Mouse (Mus musculus): ENCODE results near the gene Adamtsl4. TPM values are rescaled to one million over a fixed set of nuclear protein-coding genes. Genes with fewer than 3 reads are reported as not detected.
A peak's percentile ranks its signal among the peaks of the same experiment; 100 is the strongest.

Adamtsl4 gene
- polyA plus RNA-seq, 1 experiment: not detected

DNA sequence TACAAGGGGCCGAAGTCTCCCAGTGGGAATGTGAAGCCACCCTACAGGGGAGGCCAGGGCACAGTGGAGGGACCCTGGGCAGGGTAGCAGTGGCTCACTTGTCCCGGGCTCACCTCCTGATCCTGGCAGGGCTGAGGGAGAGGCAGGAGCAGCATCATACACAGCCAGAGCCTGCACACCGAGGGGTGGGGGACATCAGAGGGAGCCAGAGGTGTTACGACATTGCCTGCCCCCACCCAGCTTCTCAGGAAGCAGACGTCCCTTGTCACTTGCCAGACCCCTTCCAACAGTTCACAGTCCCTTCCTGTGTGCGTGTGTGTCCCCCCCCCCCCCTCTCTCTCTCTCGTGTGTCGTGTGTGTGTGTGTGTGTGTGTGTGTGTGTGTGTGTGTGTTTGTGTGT is 2.9 kb downstream of the Adamtsl4 start:
- TF ChIP-seq POLR2A (IDR thresholded peaks at IDR 0.05; ENCODE audit: insufficient read depth, low read depth, low read length) (no peak), CTCF (IDR thresholded peaks at IDR 0.05; ENCODE audit: insufficient read depth, low read depth, low read length) (no peak)
- WGBS: 83% methylated on average over 6 of the region's 8 CpGs
- H3K4me3 ChIP-seq (ENCODE audit: insufficient read depth, low read depth, low read length): no peak overlapping the region

GRCm38 (mm10) chr3:95682878-95683277 is 4.8 kb downstream of the Adamtsl4 start:
- WGBS: 72% methylated on average over 5 of the region's 5 CpGs
- Histone ChIP-seq H3K4me1 (ENCODE audit: control insufficient read depth, insufficient read depth, low read length) (peaks cover 12% of the 10 kb centered on the region), H3K27ac (ENCODE audit: insufficient read depth, low read depth, low read length) (no peak overlapping the region), H3K4me3 (ENCODE audit: insufficient read depth, low read depth, low read length) (no peak overlapping the region)
- no peak for TF ChIP-seq POLR2A (IDR thresholded peaks at IDR 0.05; ENCODE audit: insufficient read depth, low read depth, low read length)
- no peak for TF ChIP-seq CTCF (IDR thresholded peaks at IDR 0.05; ENCODE audit: insufficient read depth, low read depth, low read length)

More for the DNA sequence above, 2.9 kb downstream of the Adamtsl4 start:
- no peak overlapping the region for H3K27ac ChIP-seq (ENCODE audit: insufficient read depth, low read depth, low read length)
- H3K4me1 ChIP-seq (ENCODE audit: control insufficient read depth, insufficient read depth, low read length): peaks cover 14% of the 10 kb centered on the region

- Histone ChIP-seq H3K4me3 (ENCODE audit: insufficient read depth, low read depth, low read length) (no peak overlapping the region), H3K27ac (ENCODE audit: insufficient read depth, low read depth, low read length) (no peak overlapping the region), H3K4me1 (ENCODE audit: control insufficient read depth, insufficient read depth, low read length) (peaks cover 9% of the 10 kb centered on the region; the same call in 1 of the 2 replicates)
- WGBS: 69% methylated on average over 11 of the region's 11 CpGs
- TF ChIP-seq POLR2A (IDR thresholded peaks at IDR 0.05; ENCODE audit: insufficient read depth, low read depth, low read length) (no peak), CTCF (IDR thresholded peaks at IDR 0.05; ENCODE audit: insufficient read depth, low read depth, low read length) (no peak)
These were observed 6.4 kb downstream of the Adamtsl4 start for GRCm38 (mm10) chr3:95681365-95681764.

DNA sequence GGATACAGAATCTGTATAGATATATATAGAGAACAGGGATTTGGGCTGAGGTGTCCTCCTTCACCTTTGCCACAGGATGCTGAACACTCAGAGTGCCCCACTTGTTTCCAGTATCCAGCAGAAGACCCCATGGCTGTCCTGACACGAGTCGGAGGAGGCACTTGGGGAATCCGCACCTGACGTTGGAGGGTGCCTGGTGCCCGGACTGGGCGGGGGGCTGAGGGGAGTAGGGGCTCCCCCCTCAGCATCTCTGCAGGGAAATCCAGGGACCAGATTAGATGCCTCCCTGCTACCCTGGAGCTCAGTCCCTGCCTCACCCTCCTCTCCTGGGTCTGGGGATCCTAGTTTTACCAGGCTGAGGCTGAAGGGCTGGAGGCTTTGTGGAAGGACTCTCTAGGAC is 7.0 kb downstream of the Adamtsl4 start:
- 88% methylated on average over 6 of the region's 6 CpGs for WGBS
- Histone ChIP-seq H3K4me3 (ENCODE audit: insufficient read depth, low read depth, low read length) (no peak overlapping the region), H3K4me1 (ENCODE audit: control insufficient read depth, insufficient read depth, low read length) (peaks cover 10% of the 10 kb centered on the region; the same call in 1 of the 2 replicates), H3K27ac (ENCODE audit: insufficient read depth, low read depth, low read length) (no peak overlapping the region)
- no peak for TF ChIP-seq POLR2A (IDR thresholded peaks at IDR 0.05; ENCODE audit: insufficient read depth, low read depth, low read length)
- no peak for TF ChIP-seq CTCF (IDR thresholded peaks at IDR 0.05; ENCODE audit: insufficient read depth, low read depth, low read length)

DNA sequence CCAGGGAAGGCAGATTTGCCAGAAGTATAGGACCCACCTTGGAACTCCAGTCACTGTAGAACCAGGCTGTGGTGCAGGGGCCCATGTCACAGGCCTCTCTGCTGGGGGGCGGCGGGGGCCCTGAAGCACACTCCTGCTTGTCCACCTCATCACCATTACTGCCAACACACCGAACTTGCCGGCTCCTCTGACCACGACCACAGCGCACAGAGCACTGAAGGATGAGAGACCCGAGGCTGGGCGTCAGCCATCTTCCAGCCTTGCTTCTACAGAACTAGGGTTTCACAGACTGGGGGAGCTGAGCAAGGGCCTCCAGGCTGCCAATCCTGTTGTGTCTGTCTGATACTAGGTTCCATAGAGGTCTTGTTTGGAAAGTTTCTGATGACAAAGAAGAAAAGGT is 8.2 kb downstream of the Adamtsl4 start:
- no peak overlapping the region for H3K27ac ChIP-seq (ENCODE audit: insufficient read depth, low read depth, low read length)
- TF ChIP-seq CTCF (IDR thresholded peaks at IDR 0.05; ENCODE audit: insufficient read depth, low read depth, low read length): no peak
- no peak for TF ChIP-seq POLR2A (IDR thresholded peaks at IDR 0.05; ENCODE audit: insufficient read depth, low read depth, low read length)
- 93% methylated on average over 8 of the region's 8 CpGs for WGBS
- no peak overlapping the region for H3K4me3 ChIP-seq (ENCODE audit: insufficient read depth, low read depth, low read length)
- peaks cover 19% of the 10 kb centered on the region for H3K4me1 ChIP-seq (ENCODE audit: control insufficient read depth, insufficient read depth, low read length)

DNA sequence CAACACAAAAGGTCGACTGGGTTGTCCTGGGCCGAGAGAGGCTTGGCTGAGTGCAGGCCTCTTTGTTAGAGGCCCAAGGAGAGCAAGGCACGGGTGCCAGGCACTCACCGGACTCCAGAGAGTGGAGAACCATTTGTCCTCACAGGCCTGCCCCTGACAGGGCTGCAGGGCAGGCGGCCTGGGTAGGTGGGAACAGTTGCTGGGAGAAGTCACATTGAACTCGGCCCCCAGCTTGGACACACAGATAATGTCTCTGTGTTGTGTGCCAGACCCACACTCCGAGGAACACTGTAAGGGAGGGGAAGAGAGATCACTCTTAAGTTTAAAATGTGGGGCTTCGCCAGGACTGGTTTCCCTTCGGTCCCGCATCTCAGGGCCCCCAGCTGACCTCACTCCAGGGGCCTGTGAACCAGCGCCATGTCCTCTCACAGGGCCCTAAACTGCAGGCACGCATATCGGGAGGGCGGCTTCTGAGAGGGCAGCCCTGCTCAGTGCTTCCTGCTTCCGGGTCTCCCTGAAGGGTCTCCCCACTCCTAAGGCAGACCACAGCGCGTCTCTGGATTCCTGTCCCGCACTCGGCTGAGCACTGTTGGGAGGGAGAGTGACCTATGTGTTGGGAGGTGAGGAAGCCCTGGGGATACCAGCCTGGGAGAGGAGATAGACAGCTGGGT is 10.2 kb downstream of the Adamtsl4 start:
- Histone ChIP-seq H3K4me3 (ENCODE audit: insufficient read depth, low read depth, low read length) (no peak overlapping the region), H3K27ac (ENCODE audit: insufficient read depth, low read depth, low read length) (no peak overlapping the region), H3K4me1 (ENCODE audit: control insufficient read depth, insufficient read depth, low read length) (peaks cover 37% of the 10 kb centered on the region)
- TF ChIP-seq CTCF (IDR thresholded peaks at IDR 0.05; ENCODE audit: insufficient read depth, low read depth, low read length) (no peak), POLR2A (IDR thresholded peaks at IDR 0.05; ENCODE audit: insufficient read depth, low read depth, low read length) (no peak)
- WGBS: 77% methylated on average over 19 of the region's 19 CpGs

DNA sequence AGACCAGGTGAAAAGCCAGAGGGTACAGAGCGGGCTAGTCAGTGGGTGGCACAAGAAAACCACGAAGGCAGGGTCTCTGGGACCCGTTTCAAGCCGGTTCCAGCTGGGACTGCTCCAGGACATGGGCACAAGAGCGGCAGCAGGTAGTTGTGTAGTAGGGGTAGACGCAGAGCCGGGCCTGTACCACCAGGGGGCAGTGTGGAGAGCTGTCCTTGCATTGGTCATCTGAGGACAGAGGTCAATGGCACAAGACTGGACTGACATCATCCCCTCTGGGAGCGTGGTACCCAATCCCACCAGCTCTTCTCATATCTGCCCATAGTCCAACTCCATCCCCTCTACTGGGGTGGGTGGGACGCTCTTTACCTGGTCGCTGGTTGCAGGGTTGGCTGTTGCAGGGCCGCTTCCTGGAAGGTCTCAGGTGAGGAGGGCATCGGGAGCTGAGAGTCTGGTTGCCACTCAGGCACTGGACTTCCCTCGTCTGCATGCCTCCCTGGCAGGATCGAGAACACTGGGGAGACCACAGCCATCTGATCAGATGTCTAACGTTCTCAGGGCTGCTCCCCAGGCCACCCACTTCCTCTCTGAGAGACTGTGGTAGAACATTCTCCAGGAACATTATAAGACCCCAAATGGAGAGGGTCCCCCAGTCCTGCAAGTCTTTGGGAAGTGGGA is 10.8 kb downstream of the Adamtsl4 start:
- Histone ChIP-seq H3K4me3 (ENCODE audit: insufficient read depth, low read depth, low read length) (no peak overlapping the region), H3K4me1 (ENCODE audit: control insufficient read depth, insufficient read depth, low read length) (peaks cover 40% of the 10 kb centered on the region), H3K27ac (ENCODE audit: insufficient read depth, low read depth, low read length) (no peak overlapping the region)
- 61% methylated on average over 15 of the region's 15 CpGs for WGBS
- TF ChIP-seq CTCF (IDR thresholded peaks at IDR 0.05; ENCODE audit: insufficient read depth, low read depth, low read length) (peak; percentile 67; the same call in 1 of the 2 replicates), POLR2A (IDR thresholded peaks at IDR 0.05; ENCODE audit: insufficient read depth, low read depth, low read length) (no peak)

- TF ChIP-seq CTCF (IDR thresholded peaks at IDR 0.05; ENCODE audit: insufficient read depth, low read depth, low read length) (peak; percentile 26; the same call in 1 of the 2 replicates), POLR2A (IDR thresholded peaks at IDR 0.05; ENCODE audit: insufficient read depth, low read depth, low read length) (no peak)
- no peak overlapping the region for H3K4me3 ChIP-seq (ENCODE audit: insufficient read depth, low read depth, low read length)
- 51% methylated on average over 8 of the region's 8 CpGs for WGBS
These were observed 12.2 kb downstream of the Adamtsl4 start for GRCm38 (mm10) chr3:95675301-95676092.

More at GRCm38 (mm10) chr3:95675301-95676092, 12.2 kb downstream of the Adamtsl4 start:
- peaks cover 40% of the 10 kb centered on the region for H3K4me1 ChIP-seq (ENCODE audit: control insufficient read depth, insufficient read depth, low read length)
- H3K27ac ChIP-seq (ENCODE audit: insufficient read depth, low read depth, low read length): peak overlapping the region; percentile 11

All from olfactory bulb, adult 2 months (tissue).